Mouse (Mus musculus) frontal cortex, adult 2 months (tissue): ENCODE data around the gene Efcab2. TPM values are rescaled to one million over a fixed set of nuclear protein-coding genes. Genes with fewer than 3 reads are reported as not detected.

Source experiments
- DNase-seq, 2 experiments: peaks; one replicate each; pipeline ENCODE4 v3.0.0; 2022; ENCODE audit warnings: low spot score in 1 of 2; ENCODE audit errors: extremely low spot score in 1 of 2
- polyA plus RNA-seq: library from polyadenylated mRNA; depleted of rRNA; stranded (reverse); fragments of >200 nt; gene quantifications from 2 replicates; pipeline ENCODE4 v1.2.3, GENCODE M21; 2012

The Efcab2 gene
- polyA plus RNA-seq, 1 experiment = 9.0 TPM

- no peak for DNase-seq
These were observed 61.7 kb downstream of the Efcab2 start for GRCm38 (mm10) chr1:178467594-178467993.

- DNase-seq = peak in 1 of 2 experiments; percentile 83
These were observed 62.4 kb downstream of the Efcab2 start for GRCm38 (mm10) chr1:178468280-178468679.

GRCm38 (mm10) chr1:178483854-178484253 is 78.0 kb downstream of the Efcab2 start:
- no peak for DNase-seq

- no peak for DNase-seq
These were observed 79.4 kb downstream of the Efcab2 start for GRCm38 (mm10) chr1:178485138-178485867.

- DNase-seq = no peak
These were observed 80.0 kb downstream of the Efcab2 start for GRCm38 (mm10) chr1:178485868-178486220.

GRCm38 (mm10) chr1:178486828-178487227 is 80.9 kb downstream of the Efcab2 start:
- peak; percentile 42 to 72 for DNase-seq

GRCm38 (mm10) chr1:178489127-178489526 is 83.2 kb downstream of the Efcab2 start:
- no peak for DNase-seq

- no peak for DNase-seq
These were observed 85.8 kb downstream of the Efcab2 start for GRCm38 (mm10) chr1:178491733-178492132.

- DNase-seq = no peak
These were observed 86.6 kb downstream of the Efcab2 start for GRCm38 (mm10) chr1:178492493-178492892.

- no peak for DNase-seq
These were observed 90.3 kb downstream of the Efcab2 start for GRCm38 (mm10) chr1:178496186-178496585.

GRCm38 (mm10) chr1:178496841-178497240 is 91.0 kb downstream of the Efcab2 start:
- DNase-seq = peak in 1 of 2 experiments; percentile 31

GRCm38 (mm10) chr1:178506938-178507337 is 101.1 kb downstream of the Efcab2 start:
- DNase-seq = no peak

GRCm38 (mm10) chr1:178512323-178513031 is 106.6 kb downstream of the Efcab2 start:
- no peak for DNase-seq

GRCm38 (mm10) chr1:178513954-178514353 is 108.1 kb downstream of the Efcab2 start:
- no peak for DNase-seq

GRCm38 (mm10) chr1:178515839-178516238 is 110.0 kb downstream of the Efcab2 start:
- DNase-seq = no peak

- DNase-seq = no peak
These were observed 116.5 kb downstream of the Efcab2 start for GRCm38 (mm10) chr1:178522389-178522788.

- no peak for DNase-seq
These were observed 117.3 kb downstream of the Efcab2 start for GRCm38 (mm10) chr1:178523152-178523551.

- DNase-seq = peak; percentile 44 to 86
These were observed 121.3 kb downstream of the Efcab2 start for GRCm38 (mm10) chr1:178527185-178527546.

- peak; percentile 5 to 47 for DNase-seq
These were observed 121.9 kb downstream of the Efcab2 start for GRCm38 (mm10) chr1:178527547-178528361.

GRCm38 (mm10) chr1:178528431-178529351 is 122.8 kb downstream of the Efcab2 start, which contains the start of gene Kif26b:
Gene Kif26b, plus strand, starts transcription at chr1:178529125.
- DNase-seq = peak; percentile 8 to 50
